Mouse (Mus musculus) bone marrow, adult 2 months (tissue): ENCODE data around the gene Itgav.

Experiments used
- CTCF ChIP-seq: fragments of 200-500 bp; IDR thresholded peaks from 2 replicates; pipeline ENCODE4 v1.5.1; 2011; ENCODE audit warnings: low read length, control low read depth; ENCODE audit not compliant: control insufficient read depth, insufficient read depth
- POLR2A ChIP-seq: fragments of 200-500 bp; IDR thresholded peaks from 2 replicates; pipeline ENCODE4 v1.6.1; 2011; ENCODE audit warnings: low read depth, mild to moderate bottlenecking, control low read depth, low read length, borderline replicate concordance; ENCODE audit not compliant: control insufficient read depth

GRCm38 (mm10) chr2:83758606-83759215 is 34.5 kb downstream of the Itgav start:
- TF ChIP-seq CTCF (no peak), POLR2A (no peak)
